Mouse (Mus musculus) frontal cortex, postnatal 10 days (tissue): ENCODE measurements at regions not wholly inside any gene's neighbourhood (a gene's known extent, or its start where the extent isn't known, plus 50 kb on each side); places are given as distances from the start of the nearest gene placed in this dataset.

Source experiments
- DNase-seq, 2 experiments: peaks; one replicate each; pipeline ENCODE4 v3.0.0; 2022; ENCODE audit warnings: low spot score in 2 of 2, mixed read lengths in 1 of 2

- DNase-seq = no peak
Measured at GRCm38 (mm10) chr3:34593279-34593678, 56.9 kb upstream of the Sox2 start.

- no peak for DNase-seq
Measured at GRCm38 (mm10) chr3:34577896-34578530, 72.2 kb upstream of the Sox2 start.

- no peak for DNase-seq
Measured at GRCm38 (mm10) chr3:34577115-34577514, 73.1 kb upstream of the Sox2 start.

- no peak for DNase-seq
Measured at GRCm38 (mm10) chr3:34576159-34576558, 74.0 kb upstream of the Sox2 start.

GRCm38 (mm10) chr3:34574711-34575350, 75.4 kb upstream of the Sox2 start:
- DNase-seq = no peak

GRCm38 (mm10) chr3:34573312-34573711, 76.9 kb upstream of the Sox2 start:
- DNase-seq = no peak

- DNase-seq = peak; percentile 31 to 39
Measured at GRCm38 (mm10) chr3:34572081-34572480, 78.1 kb upstream of the Sox2 start.

GRCm38 (mm10) chr3:34571630-34572029, 78.6 kb upstream of the Sox2 start:
- DNase-seq = no peak

- no peak for DNase-seq
Measured at GRCm38 (mm10) chr3:34569998-34570397, 80.2 kb upstream of the Sox2 start.

- DNase-seq = no peak
Measured at GRCm38 (mm10) chr3:34568086-34568650, 82.0 kb upstream of the Sox2 start.

GRCm38 (mm10) chr3:34565386-34565785, 84.8 kb upstream of the Sox2 start:
- DNase-seq = no peak

- DNase-seq = no peak
Measured at GRCm38 (mm10) chr3:34562893-34563292, 87.3 kb upstream of the Sox2 start.

GRCm38 (mm10) chr3:34561709-34562108, 88.5 kb upstream of the Sox2 start:
- DNase-seq = no peak

- DNase-seq = no peak
Measured at GRCm38 (mm10) chr3:34559841-34560703, 90.1 kb upstream of the Sox2 start.

GRCm38 (mm10) chr3:34558821-34559520, 91.2 kb upstream of the Sox2 start:
- DNase-seq = no peak

GRCm38 (mm10) chr3:34552542-34553208, 97.5 kb upstream of the Sox2 start:
- DNase-seq = no peak

GRCm38 (mm10) chr3:34551069-34551468, 99.1 kb upstream of the Sox2 start:
- DNase-seq = no peak

- no peak for DNase-seq
Measured at GRCm38 (mm10) chr3:34550189-34550588, 100.0 kb upstream of the Sox2 start.

- DNase-seq = no peak
Measured at GRCm38 (mm10) chr3:34532451-34532850, 117.8 kb upstream of the Sox2 start.

GRCm38 (mm10) chr3:34531836-34532235, 118.4 kb upstream of the Sox2 start:
- no peak for DNase-seq

GRCm38 (mm10) chr3:34527546-34527945, 122.7 kb upstream of the Sox2 start:
- DNase-seq = no peak
